Mouse (Mus musculus): ENCODE data around the gene Hook2.

Hook2 gene

GRCm38 (mm10) chr8:85034764-85035163, 44.4 kb downstream of the Hook2 start:
- DNase-seq = peak; percentile 79

GRCm38 (mm10) chr8:85035165-85035727, 44.8 kb downstream of the Hook2 start:
- no peak for DNase-seq

- no peak for DNase-seq
Measured at GRCm38 (mm10) chr8:85035728-85036310, 45.4 kb downstream of the Hook2 start.

GRCm38 (mm10) chr8:85036381-85036717, 45.9 kb downstream of the Hook2 start:
- DNase-seq = no peak

- peak; percentile 80 for DNase-seq
Measured at GRCm38 (mm10) chr8:85036718-85037365, 46.4 kb downstream of the Hook2 start, which contains the start of gene Tnpo2. TSS of gene Tnpo2 (plus strand) at chr8:85036915.

- DNase-seq = no peak
Measured at GRCm38 (mm10) chr8:85037366-85037680, 46.9 kb downstream of the Hook2 start.

- DNase-seq = peak; percentile 42
Measured at GRCm38 (mm10) chr8:85037681-85038531, 47.5 kb downstream of the Hook2 start.

- DNase-seq = no peak
Measured at GRCm38 (mm10) chr8:85043619-85044018, 53.2 kb downstream of the Hook2 start.

Measured in right cerebral cortex, postnatal 4 days (tissue).